Mouse (Mus musculus) intestine, embryonic 14.5 days (tissue): ENCODE results near the gene Tnnt2. TPM values are rescaled to one million over a fixed set of nuclear protein-coding genes. Genes with fewer than 3 reads are reported as not detected.
A peak's percentile ranks its signal among the peaks of the same experiment; 100 is the strongest.

Experiments
- ATAC-seq: fragments of 200-750 bp; cut with Nextera tagmentation; replicated peaks from 2 replicates; pipeline ENCODE4 v1.8.0; 2017; ENCODE audit warnings: low read depth, moderate number of reproducible peaks, moderate TSS enrichment, moderate library complexity; ENCODE audit not compliant: low FRiP score, low TSS enrichment
- DNase-seq: peaks from one replicate; pipeline ENCODE4 v3.0.0-alpha.2; 2018; ENCODE audit warnings: low spot score
- H3K27ac ChIP-seq: fragments of 300-500 bp; sonication (generic); 2 replicates; pipeline ENCODE4 v1.5.1; 2014; ENCODE audit warnings: low read depth, mild to moderate bottlenecking, control low read depth
- H3K27me3 ChIP-seq: fragments of 300-500 bp; sonication (generic); replicated peaks from 2 replicates; pipeline ENCODE4 v1.6.1; 2014; ENCODE audit warnings: low read length, control low read depth; ENCODE audit not compliant: control insufficient read depth, insufficient read depth
- H3K36me3 ChIP-seq: fragments of 300-500 bp; sonication (generic); 2 replicates; pipeline ENCODE4 v1.6.1; 2014; ENCODE audit warnings: low read length, control low read depth; ENCODE audit not compliant: control insufficient read depth, insufficient read depth
- H3K4me1 ChIP-seq: fragments of 300-500 bp; sonication (generic); replicated peaks from 2 replicates; pipeline ENCODE4 v1.6.1; 2014; ENCODE audit warnings: low read length, control low read depth, mixed read lengths; ENCODE audit not compliant: control insufficient read depth, insufficient read depth
- H3K4me2 ChIP-seq: fragments of 300-500 bp; sonication (generic); 2 replicates; pipeline ENCODE4 v1.6.1; 2014; ENCODE audit warnings: low read length
- H3K4me3 ChIP-seq: fragments of 300-500 bp; sonication (generic); 2 replicates; pipeline ENCODE4 v1.5.1; 2014; ENCODE audit warnings: low read depth, low read length, control low read depth, mixed read lengths
- H3K9ac ChIP-seq: fragments of 300-500 bp; sonication (generic); 2 replicates; pipeline ENCODE4 v1.6.1; 2014; ENCODE audit warnings: mild to moderate bottlenecking, low read length
- H3K9me3 ChIP-seq: fragments of 300-500 bp; sonication (generic); 2 replicates; pipeline ENCODE4 v1.6.1; 2016; ENCODE audit warnings: low read length, control low read depth; ENCODE audit not compliant: control insufficient read depth
- WGBS: fragments of 180-500 bp; shearing (Covaris S2); extraction: QIAGEN DNeasy Blood & Tissue Kit; methylation state at CpG from one replicate; pipeline ENCODE4 v1.1.7; 2014; 5-methylcytosine and 5-hydroxymethylcytosine counted together
- polyA plus RNA-seq: library from polyadenylated mRNA; unstranded; fragments of >200 nt; fragmentation: Nextera tagmentation; extraction: Ambion mirVana; gene quantifications from 2 replicates; pipeline ENCODE4 v1.2.1, GENCODE M21; 2014

Tnnt2 gene
- polyA plus RNA-seq, 1 experiment from 2014 or later = 13.2 TPM

- DNase-seq (no peak), ATAC-seq (no peak)
- peaks cover 40% of the 10 kb centered on the region for H3K4me1 ChIP-seq
- no peak overlapping the region for H3K9ac ChIP-seq
- no peak overlapping the region for H3K4me2 ChIP-seq
- no peak overlapping the region for H3K27ac ChIP-seq
- H3K9me3 ChIP-seq = no peaks in the 10 kb centered on the region
- H3K36me3 ChIP-seq = no peaks in the 10 kb centered on the region
- 74% methylated on average over 1 of the region's 1 CpGs for WGBS
- H3K27me3 ChIP-seq = no peaks in the 10 kb centered on the region
- H3K4me3 ChIP-seq = no peak overlapping the region
Measured at GRCm38 (mm10) chr1:135798492-135798891, 37.7 kb upstream of the Tnnt2 start.

- DNase-seq (no peak), ATAC-seq (no peak)
- H3K4me1 ChIP-seq = peaks cover 33% of the 10 kb centered on the region
- no peak overlapping the region for H3K4me3 ChIP-seq
- no peaks in the 10 kb centered on the region for H3K36me3 ChIP-seq
- H3K27ac ChIP-seq = no peak overlapping the region
- WGBS = 40% methylated on average over 8 of the region's 8 CpGs
- no peaks in the 10 kb centered on the region for H3K27me3 ChIP-seq
- no peaks in the 10 kb centered on the region for H3K9me3 ChIP-seq
- H3K9ac ChIP-seq = no peak overlapping the region
- H3K4me2 ChIP-seq = no peak overlapping the region
Measured at GRCm38 (mm10) chr1:135799109-135799627, 37.0 kb upstream of the Tnnt2 start.

GRCm38 (mm10) chr1:135800192-135800950 is 35.8 kb upstream of the Tnnt2 start:
- no peak overlapping the region for H3K4me3 ChIP-seq
- H3K27me3 ChIP-seq = no peaks in the 10 kb centered on the region
- H3K9ac ChIP-seq = no peak overlapping the region
- peak; percentile 68 for DNase-seq
- peaks cover 26% of the 10 kb centered on the region for H3K4me1 ChIP-seq
- H3K4me2 ChIP-seq = no peak overlapping the region; the same call in 1 of the 2 replicates
- WGBS = 26% methylated on average over 8 of the region's 8 CpGs
- H3K9me3 ChIP-seq = no peaks in the 10 kb centered on the region
- ATAC-seq = peak; percentile 71
- peak overlapping the region; percentile 69 for H3K27ac ChIP-seq
- H3K36me3 ChIP-seq = no peaks in the 10 kb centered on the region

- 0 out of 2 replicates have a peak, but pooled peaks cover 6% of the 10 kb centered on the region for H3K4me1 ChIP-seq
- no peak overlapping the region for H3K9ac ChIP-seq
- no peaks in the 10 kb centered on the region for H3K9me3 ChIP-seq
- H3K4me3 ChIP-seq = no peak overlapping the region
- H3K27me3 ChIP-seq = no peaks in the 10 kb centered on the region
- no peak overlapping the region for H3K4me2 ChIP-seq
- 27% methylated on average over 10 of the region's 10 CpGs for WGBS
- no peaks in the 10 kb centered on the region for H3K36me3 ChIP-seq
- DNase-seq (no peak), ATAC-seq (no peak)
- H3K27ac ChIP-seq = no peak overlapping the region
Measured at GRCm38 (mm10) chr1:135807546-135807945, 28.6 kb upstream of the Tnnt2 start.

DNA sequence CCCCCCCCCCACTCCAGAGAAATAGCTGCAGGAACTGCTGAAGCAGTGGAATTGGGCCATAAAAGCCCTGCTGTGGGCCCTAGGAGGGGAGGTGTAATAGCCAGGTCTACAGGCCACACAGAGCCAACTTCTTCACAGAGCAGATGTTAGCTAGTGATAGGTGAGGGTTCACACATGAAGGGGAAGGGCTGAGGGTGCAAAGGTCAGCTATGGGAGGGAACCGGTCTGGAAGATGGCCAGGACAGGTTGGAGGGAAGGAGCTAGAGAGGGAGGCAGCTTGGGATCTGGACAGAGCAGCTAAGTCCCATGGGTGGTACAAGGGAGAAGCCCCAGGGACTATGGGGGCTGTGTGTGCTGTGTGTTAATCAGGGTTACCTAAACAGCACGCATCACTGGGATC is 26.0 kb upstream of the Tnnt2 start:
- 48% methylated on average over 2 of the region's 2 CpGs for WGBS

GRCm38 (mm10) chr1:135811016-135811646 is 25.0 kb upstream of the Tnnt2 start:
- 0 out of 2 replicates have a peak, but pooled peaks cover under 1% of the 10 kb centered on the region for H3K27me3 ChIP-seq
- no peak overlapping the region for H3K4me3 ChIP-seq
- no peak overlapping the region for H3K4me2 ChIP-seq
- H3K36me3 ChIP-seq = no peaks in the 10 kb centered on the region
- H3K27ac ChIP-seq = no peak overlapping the region
- WGBS = 30% methylated on average over 7 of the region's 7 CpGs
- ATAC-seq (peak; percentile 65), DNase-seq (peak; percentile 97)
- no peaks in the 10 kb centered on the region for H3K9me3 ChIP-seq
- no peak overlapping the region for H3K9ac ChIP-seq
- peaks cover 10% of the 10 kb centered on the region; the same call in 1 of the 2 replicates for H3K4me1 ChIP-seq

More for the DNA sequence above, 26.0 kb upstream of the Tnnt2 start:
- H3K36me3 ChIP-seq = no peaks in the 10 kb centered on the region
- H3K27me3 ChIP-seq = no peaks in the 10 kb centered on the region
- H3K27ac ChIP-seq = no peak overlapping the region
- ATAC-seq (peak; percentile 28; the same call in 1 of the 2 replicates), DNase-seq (no peak)
- H3K4me3 ChIP-seq = no peak overlapping the region
- no peak overlapping the region for H3K4me2 ChIP-seq
- H3K9ac ChIP-seq = no peak overlapping the region
- no peaks in the 10 kb centered on the region for H3K9me3 ChIP-seq
- H3K4me1 ChIP-seq = peaks cover 10% of the 10 kb centered on the region; the same call in 1 of the 2 replicates

DNA sequence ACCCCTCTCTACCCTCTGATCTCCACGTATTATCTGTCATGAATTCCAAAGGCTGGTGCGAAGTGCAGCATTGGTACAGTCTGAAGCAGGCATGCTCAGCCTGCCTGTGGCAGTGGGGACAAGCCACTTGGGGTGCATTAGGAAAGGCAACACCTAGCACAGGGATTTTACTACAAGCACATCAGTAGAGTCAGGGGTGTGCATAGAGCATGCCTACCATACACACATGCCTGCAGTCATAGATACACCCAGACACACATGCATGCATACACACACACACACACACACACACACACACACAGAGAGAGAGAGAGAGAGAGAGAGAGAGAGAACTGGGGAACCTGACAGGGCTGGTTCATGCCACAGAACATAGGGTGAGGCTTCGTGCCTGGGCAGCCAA is 23.9 kb upstream of the Tnnt2 start:
- no peaks in the 10 kb centered on the region for H3K9me3 ChIP-seq
- peak overlapping the region; percentile 47; the same call in 1 of the 2 replicates for H3K27ac ChIP-seq
- H3K4me2 ChIP-seq = no peak overlapping the region
- 75% methylated on average over 3 of the region's 3 CpGs for WGBS
- H3K27me3 ChIP-seq = 0 out of 2 replicates have a peak, but pooled peaks cover 3% of the 10 kb centered on the region
- H3K9ac ChIP-seq = no peak overlapping the region
- H3K36me3 ChIP-seq = no peaks in the 10 kb centered on the region
- ATAC-seq = no peak
- DNase-seq = no peak
- peaks cover 10% of the 10 kb centered on the region; the same call in 1 of the 2 replicates for H3K4me1 ChIP-seq
- H3K4me3 ChIP-seq = no peak overlapping the region

GRCm38 (mm10) chr1:135812618-135813017 is 23.5 kb upstream of the Tnnt2 start:
- H3K4me1 ChIP-seq = peaks cover 10% of the 10 kb centered on the region; the same call in 1 of the 2 replicates
- H3K4me3 ChIP-seq = no peak overlapping the region
- H3K9ac ChIP-seq = no peak overlapping the region
- H3K36me3 ChIP-seq = no peaks in the 10 kb centered on the region
- H3K9me3 ChIP-seq = no peaks in the 10 kb centered on the region
- 33% methylated on average over 2 of the region's 2 CpGs for WGBS
- H3K27ac ChIP-seq = peak overlapping the region; percentile 47; the same call in 1 of the 2 replicates
- peaks cover 6% of the 10 kb centered on the region for H3K27me3 ChIP-seq
- DNase-seq = no peak
- no peak for ATAC-seq
- no peak overlapping the region for H3K4me2 ChIP-seq
